Mouse (Mus musculus) intestine, embryonic 16.5 days (tissue): ENCODE results near the gene Rrp12. TPM values are rescaled to one million over a fixed set of nuclear protein-coding genes. Genes with fewer than 3 reads are reported as not detected.

ENCODE experiments used
- ATAC-seq: fragments of 200-750 bp; cut with Nextera tagmentation; 2 replicates; pipeline ENCODE4 v1.8.0; 2017; ENCODE audit warnings: moderate TSS enrichment, moderate library complexity
- H3K27ac ChIP-seq: fragments of 300-500 bp; sonication (generic); 2 replicates; pipeline ENCODE4 v1.5.1; 2014; ENCODE audit warnings: mild to moderate bottlenecking, low read length
- H3K27me3 ChIP-seq: fragments of 300-500 bp; sonication (generic); replicated peaks from 2 replicates; pipeline ENCODE4 v1.6.1; 2014; ENCODE audit warnings: low read length, control low read depth, mixed read lengths; ENCODE audit not compliant: control insufficient read depth, insufficient read depth
- H3K36me3 ChIP-seq: fragments of 300-500 bp; sonication (generic); 2 replicates; pipeline ENCODE4 v1.6.1; 2014; ENCODE audit warnings: low read length, control low read depth; ENCODE audit not compliant: control insufficient read depth, insufficient read depth
- H3K4me1 ChIP-seq: fragments of 300-500 bp; sonication (generic); 2 replicates; pipeline ENCODE4 v1.6.1; 2014; ENCODE audit warnings: low read length, control low read depth, mixed read lengths; ENCODE audit not compliant: control insufficient read depth, insufficient read depth
- H3K4me2 ChIP-seq: fragments of 300-500 bp; sonication (generic); 2 replicates; pipeline ENCODE4 v1.6.1; 2014; ENCODE audit warnings: low read depth, low read length, control low read depth
- H3K4me3 ChIP-seq: fragments of 300-500 bp; sonication (generic); 2 replicates; pipeline ENCODE4 v1.5.1; 2014; ENCODE audit warnings: mild to moderate bottlenecking, low read length
- H3K9ac ChIP-seq: fragments of 300-500 bp; sonication (generic); 2 replicates; pipeline ENCODE4 v1.6.1; 2014; ENCODE audit warnings: low read depth, low read length
- H3K9me3 ChIP-seq: fragments of 300-500 bp; sonication (generic); 2 replicates; pipeline ENCODE4 v1.6.1; 2016; ENCODE audit warnings: low read length, control low read depth; ENCODE audit not compliant: control insufficient read depth
- WGBS: fragments of 180-500 bp; shearing (Covaris S2); extraction: QIAGEN DNeasy Blood & Tissue Kit; methylation state at CpG from one replicate; pipeline ENCODE4 v1.1.7; 2014; 5-methylcytosine and 5-hydroxymethylcytosine counted together
- polyA plus RNA-seq: library from polyadenylated mRNA; unstranded; fragments of >200 nt; fragmentation: Nextera tagmentation; extraction: Ambion mirVana; gene quantifications from 2 replicates; pipeline ENCODE4 v1.2.1, GENCODE M21; 2015

The Rrp12 gene
- 14.1 and 15.7 TPM in 2 replicates for polyA plus RNA-seq

DNA sequence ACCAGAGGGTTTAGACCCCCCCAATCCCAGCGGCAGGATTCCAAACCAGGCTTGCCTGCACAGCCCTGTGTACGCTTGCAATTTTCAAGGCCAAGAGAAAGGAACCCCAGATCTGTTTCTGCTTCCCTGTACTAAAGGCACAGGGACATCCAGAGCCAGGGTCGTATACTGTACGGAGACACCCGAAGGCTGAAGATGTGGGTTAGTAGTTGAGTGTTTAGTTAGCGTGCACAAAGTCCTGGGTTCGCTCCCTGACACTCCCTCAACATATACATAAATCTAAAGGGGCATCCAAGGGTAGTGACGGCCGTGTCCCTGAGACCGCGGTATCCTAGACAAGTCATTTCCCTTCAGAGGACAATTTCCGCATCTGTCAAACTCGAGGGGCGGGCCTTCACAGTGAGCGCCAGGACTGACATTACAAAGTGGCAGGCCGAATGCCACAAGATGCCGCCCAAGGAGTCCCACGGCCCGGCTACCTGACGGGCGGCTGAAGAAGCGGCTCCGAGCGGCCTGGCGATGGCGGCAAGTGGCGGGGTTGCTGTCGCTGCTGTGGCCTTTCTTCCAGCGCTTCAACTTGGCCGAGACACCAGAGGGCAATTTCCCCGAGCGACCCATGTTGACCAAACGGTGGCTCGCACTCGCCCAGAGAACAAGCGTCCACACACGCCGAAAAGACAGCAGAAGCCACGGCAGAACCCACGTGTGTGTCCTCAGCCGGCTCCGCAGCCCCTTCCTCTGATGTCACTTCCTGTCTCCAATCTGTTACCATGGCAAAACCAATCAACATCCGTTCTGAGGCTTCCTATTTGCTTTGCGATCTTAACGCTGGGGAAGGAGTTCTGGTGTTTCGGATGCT lies at the start of gene Rrp12:
TSS of gene Rrp12 (minus strand) at position 714 of the 859 bp plus-strand sequence.
- Histone ChIP-seq H3K9me3 (no peaks in the 10 kb centered on the region), H3K4me3 (peak within 1 kb of the TSS; percentile 69), H3K27ac (0 out of 2 replicates have a peak within 1 kb of the TSS, but pooled peaks have one; percentile 3), H3K27me3 (no peaks in the 10 kb centered on the region), H3K4me1 (peaks cover 9% of the 10 kb centered on the region), H3K4me2 (peak within 1 kb of the TSS; percentile 73), H3K36me3 (0 out of 2 replicates have a peak, but pooled peaks cover 2% of the 10 kb centered on the region), H3K9ac (peak within 1 kb of the TSS; percentile 65)
- WGBS = under 1% methylated on average over 46 of the region's 46 CpGs
- peak; percentile 94 for ATAC-seq

DNA sequence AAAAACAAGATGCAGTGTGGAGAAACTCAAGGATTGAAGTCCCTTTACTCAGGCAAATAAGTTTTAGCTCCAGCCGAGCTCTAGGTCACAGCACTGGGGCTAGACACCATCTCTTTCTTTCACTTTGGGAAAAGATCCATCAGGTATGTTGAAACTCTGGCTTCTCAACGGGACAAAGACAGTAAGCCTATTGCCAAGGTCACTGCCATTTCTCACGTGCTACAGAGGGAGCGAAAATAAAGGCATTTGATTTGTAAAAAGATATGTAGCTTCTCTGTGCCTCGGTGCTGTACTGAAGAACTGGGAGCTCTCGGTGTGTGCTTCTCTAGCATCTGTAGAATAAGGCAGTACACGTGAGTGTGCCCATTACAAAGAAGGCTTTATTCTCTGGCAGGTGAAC lies 47.9 kb upstream of the Rrp12 start:
- Histone ChIP-seq H3K4me2 (no peak overlapping the region), H3K27me3 (no peaks in the 10 kb centered on the region), H3K27ac (no peak overlapping the region), H3K4me3 (no peak overlapping the region), H3K9me3 (0 out of 2 replicates have a peak, but pooled peaks cover 4% of the 10 kb centered on the region), H3K9ac (no peak overlapping the region), H3K4me1 (no peaks in the 10 kb centered on the region), H3K36me3 (peaks cover 54% of the 10 kb centered on the region)
- WGBS = 83% methylated on average over 7 of the region's 7 CpGs
- ATAC-seq = no peak

DNA sequence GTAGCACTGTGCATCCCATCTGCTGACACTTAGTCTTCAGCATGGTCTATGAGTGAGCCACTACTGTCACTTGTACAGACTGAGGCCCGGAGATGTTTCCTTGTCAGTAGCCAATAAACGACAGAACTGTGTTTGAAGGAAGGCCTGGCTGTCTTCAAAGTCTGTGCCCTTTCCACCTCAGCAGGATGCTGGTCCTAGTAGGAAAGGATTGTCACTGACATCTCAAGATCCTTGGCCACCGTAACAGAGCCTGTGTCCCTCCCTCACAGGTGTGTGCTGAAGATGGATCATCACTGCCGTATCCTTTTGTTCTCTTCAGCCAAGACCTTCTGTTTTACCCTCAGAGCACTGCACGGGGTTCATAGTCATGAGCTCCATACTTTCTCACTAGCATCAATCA lies 42.6 kb upstream of the Rrp12 start:
- 90% methylated on average over 5 of the region's 5 CpGs for WGBS
- ATAC-seq = no peak
- H3K4me2 ChIP-seq = no peak overlapping the region
- H3K4me3 ChIP-seq = no peak overlapping the region
- no peak overlapping the region for H3K9ac ChIP-seq
- peaks cover 16% of the 10 kb centered on the region for H3K36me3 ChIP-seq
- H3K27me3 ChIP-seq = no peaks in the 10 kb centered on the region
- no peak overlapping the region for H3K27ac ChIP-seq
- H3K9me3 ChIP-seq = no peaks in the 10 kb centered on the region
- H3K4me1 ChIP-seq = peaks cover 7% of the 10 kb centered on the region

DNA sequence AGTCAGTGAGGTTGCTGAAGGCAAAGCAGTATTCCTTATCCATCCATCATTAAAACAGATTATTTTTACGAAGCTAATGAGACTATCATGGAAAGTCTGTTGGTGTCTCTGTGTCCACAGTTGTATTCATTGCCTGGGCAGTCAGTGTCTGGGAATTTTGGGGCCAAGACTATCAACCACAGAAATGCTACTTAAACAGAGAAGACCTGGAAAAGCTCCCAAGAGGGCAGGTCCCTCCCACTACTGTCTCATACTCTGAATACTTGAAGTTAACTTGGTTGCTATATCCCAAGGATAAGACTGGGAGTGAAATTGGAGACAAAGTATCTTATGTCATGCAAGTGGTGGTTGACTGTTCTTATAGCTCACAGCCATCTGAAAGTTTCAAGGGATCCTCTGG lies 39.9 kb upstream of the Rrp12 start:
- Histone ChIP-seq H3K27me3 (no peaks in the 10 kb centered on the region), H3K27ac (no peak overlapping the region), H3K4me3 (no peak overlapping the region), H3K36me3 (no peaks in the 10 kb centered on the region), H3K9me3 (no peaks in the 10 kb centered on the region), H3K9ac (no peak overlapping the region), H3K4me1 (peaks cover 14% of the 10 kb centered on the region), H3K4me2 (no peak overlapping the region)
- WGBS = 90% methylated on average over 1 of the region's 1 CpGs
- no peak for ATAC-seq

DNA sequence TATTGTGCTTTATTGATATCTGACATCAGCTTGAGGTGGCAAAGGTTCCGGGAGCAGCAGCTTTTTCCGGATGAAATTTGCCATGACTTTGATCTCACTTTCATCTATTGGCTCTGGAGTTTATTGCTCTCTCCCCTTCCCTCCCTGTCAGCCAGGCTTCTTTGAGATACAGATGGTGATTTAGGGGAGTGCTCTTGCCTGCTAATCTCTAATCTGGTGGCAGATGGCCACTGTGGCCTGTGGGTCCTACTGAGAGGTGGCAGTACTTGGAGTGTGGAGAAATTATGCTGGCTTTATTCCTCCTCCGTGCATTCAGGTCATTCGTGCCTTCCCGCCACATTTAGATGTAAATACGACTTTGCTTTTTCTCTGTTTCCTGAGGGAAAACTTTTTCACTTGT lies 38.2 kb upstream of the Rrp12 start:
- WGBS = 19% methylated on average over 6 of the region's 6 CpGs
- H3K9me3 ChIP-seq = no peaks in the 10 kb centered on the region
- no peak overlapping the region for H3K27ac ChIP-seq
- no peaks in the 10 kb centered on the region for H3K27me3 ChIP-seq
- H3K4me3 ChIP-seq = peak overlapping the region; percentile 78
- no peak for ATAC-seq
- peak overlapping the region; percentile 87 for H3K9ac ChIP-seq
- peak overlapping the region; percentile 50 for H3K4me2 ChIP-seq
- H3K4me1 ChIP-seq = peaks cover 14% of the 10 kb centered on the region
- 0 out of 2 replicates have a peak, but pooled peaks cover 2% of the 10 kb centered on the region for H3K36me3 ChIP-seq

DNA sequence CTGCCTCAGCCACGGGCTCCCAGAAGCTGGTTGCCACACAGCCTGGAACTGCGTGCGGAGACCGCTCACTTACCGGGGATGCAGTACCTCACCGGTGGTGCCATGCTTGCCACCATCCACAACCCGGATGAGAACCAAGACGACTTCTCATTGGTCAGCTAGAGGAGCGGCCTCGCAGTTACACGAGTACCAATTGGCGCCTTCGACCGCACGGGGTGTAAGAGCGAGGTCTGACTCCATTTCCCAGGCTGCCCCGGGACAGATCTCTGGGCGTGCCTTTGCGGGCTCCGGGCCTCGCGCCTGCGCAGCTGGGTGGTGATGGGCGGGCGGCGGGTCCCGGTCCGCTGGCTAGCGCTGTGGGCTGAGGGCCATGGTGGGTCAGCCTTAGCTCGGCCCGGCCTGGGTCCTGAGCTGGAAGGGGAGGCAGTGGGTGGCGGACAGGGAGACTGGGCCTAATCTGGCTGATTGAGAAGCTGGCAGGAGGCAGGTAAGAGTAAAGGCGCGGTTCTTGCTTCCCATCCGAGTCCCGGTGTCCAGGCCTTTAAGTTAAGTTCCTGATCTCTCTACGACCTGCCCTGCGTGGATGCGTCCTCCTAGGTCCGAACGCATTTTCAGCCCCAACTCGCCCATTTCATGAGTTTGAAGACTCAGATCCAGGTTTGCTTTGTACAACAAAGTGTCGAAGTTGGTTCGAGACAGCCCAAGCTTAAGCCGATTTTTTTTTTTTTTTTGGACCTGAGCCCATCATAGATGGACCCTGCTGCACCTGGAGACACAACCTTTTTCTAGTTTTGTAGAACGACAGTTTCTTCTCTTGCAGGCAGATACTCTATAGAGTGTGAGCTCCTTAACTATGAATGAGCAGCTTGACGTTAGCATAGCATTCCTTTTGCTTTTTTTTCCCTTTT lies 37.5 kb upstream of the Rrp12 start, which contains the start of the genes Exosc1 and Zdhhc16:
TSS of gene Exosc1 (minus strand) at position 245 of the 908 bp plus-strand sequence.
TSS of gene Zdhhc16 (plus strand) at position 302 of the 908 bp plus-strand sequence.
- Histone ChIP-seq H3K9ac (peak within 1 kb of the TSS; percentile 87), H3K9me3 (no peaks in the 10 kb centered on the region), H3K27ac (peak within 1 kb of the TSS; percentile 28), H3K4me1 (peaks cover 14% of the 10 kb centered on the region), H3K4me3 (peak within 1 kb of the TSS; percentile 78), H3K27me3 (no peaks in the 10 kb centered on the region), H3K36me3 (peaks cover 2% of the 10 kb centered on the region; the same call in 1 of the 2 replicates), H3K4me2 (peak within 1 kb of the TSS; percentile 73)
- peak; percentile 100 for ATAC-seq
- WGBS = under 1% methylated on average over 47 of the region's 47 CpGs

DNA sequence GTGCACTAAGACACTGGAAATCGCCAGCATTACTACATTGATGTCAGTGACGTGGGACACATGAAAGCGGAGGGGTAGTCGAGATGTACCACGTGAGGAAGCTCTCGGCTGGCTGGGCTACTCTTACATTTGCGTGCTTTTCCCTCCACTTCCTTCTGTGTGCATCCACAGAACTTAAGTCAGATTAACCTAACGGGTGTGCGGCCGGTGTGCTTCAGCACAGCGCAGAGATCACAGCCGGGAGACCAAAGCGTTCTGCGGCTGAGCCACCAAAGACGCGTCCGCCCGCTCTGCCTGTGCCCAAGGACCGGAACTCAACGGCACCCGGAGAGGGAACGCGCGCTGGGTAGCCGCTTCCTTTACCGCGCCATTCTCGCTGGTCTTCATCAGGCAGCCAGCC lies 36.7 kb upstream of the Rrp12 start:
- no peaks in the 10 kb centered on the region for H3K27me3 ChIP-seq
- H3K36me3 ChIP-seq = peaks cover 2% of the 10 kb centered on the region; the same call in 1 of the 2 replicates
- H3K9ac ChIP-seq = peak overlapping the region; percentile 80
- peak overlapping the region; percentile 73 for H3K4me2 ChIP-seq
- ATAC-seq = peak; percentile 19; the same call in 1 of the 2 replicates
- no peaks in the 10 kb centered on the region for H3K9me3 ChIP-seq
- WGBS = under 1% methylated on average over 28 of the region's 28 CpGs
- H3K4me3 ChIP-seq = peak overlapping the region; percentile 78
- no peak overlapping the region for H3K27ac ChIP-seq
- peaks cover 14% of the 10 kb centered on the region for H3K4me1 ChIP-seq

DNA sequence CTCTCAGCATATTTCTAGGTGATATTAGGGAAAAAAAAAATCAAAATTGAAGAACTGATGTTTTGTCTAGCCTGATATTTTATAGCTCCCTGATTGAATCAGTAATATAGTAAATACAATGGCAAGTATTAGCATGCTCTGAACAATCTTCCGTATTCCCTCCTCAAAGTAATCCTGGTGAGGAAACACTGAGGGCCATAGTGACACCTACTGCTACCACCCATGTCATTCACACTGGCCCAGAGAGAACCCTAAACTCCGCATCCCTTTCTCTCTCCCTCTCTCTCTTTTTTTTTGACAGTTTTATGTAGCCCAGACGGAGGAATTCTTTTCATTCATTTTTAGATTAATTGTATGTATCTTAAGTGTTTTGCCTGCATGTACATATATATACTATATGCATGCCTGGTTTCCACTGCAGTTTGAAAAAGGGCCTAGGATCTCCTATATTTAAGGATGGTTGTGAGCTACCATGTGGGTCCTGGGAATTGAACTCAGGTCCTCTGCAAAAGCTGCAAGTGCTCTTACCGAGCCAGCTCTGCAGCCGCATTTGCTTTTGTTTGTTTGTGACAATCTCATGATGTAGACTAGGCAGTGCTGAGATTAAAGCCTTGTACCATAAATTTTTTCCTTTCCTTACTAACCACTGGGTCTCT lies 24.6 kb upstream of the Rrp12 start:
- H3K9me3 ChIP-seq = no peaks in the 10 kb centered on the region
- ATAC-seq = no peak
- no peak overlapping the region for H3K27ac ChIP-seq
- WGBS = 80% methylated on average over 5 of the region's 5 CpGs
- H3K27me3 ChIP-seq = no peaks in the 10 kb centered on the region
- H3K4me1 ChIP-seq = no peaks in the 10 kb centered on the region
- no peak overlapping the region for H3K9ac ChIP-seq
- no peak overlapping the region for H3K4me3 ChIP-seq
- no peak overlapping the region for H3K4me2 ChIP-seq
- H3K36me3 ChIP-seq = peaks cover 22% of the 10 kb centered on the region
